Mouse (Mus musculus) bone marrow macrophage, adult 2 months (primary cell): ENCODE data around the gene Syce1. TPM values are rescaled to one million over a fixed set of nuclear protein-coding genes. Genes with fewer than 3 reads are reported as not detected.
"Not testable (repeated sequence)": the region's sequence is repeated elsewhere in the genome, so short reads cannot be mapped to it uniquely, and the experiment has no call there.

Experiments used
- H3K27ac ChIP-seq: 2 replicates; pipeline ENCODE4 v1.5.1; 2012; ENCODE audit warnings: low read depth, low read length; ENCODE audit not compliant: insufficient read depth
- H3K4me1 ChIP-seq: 2 replicates; pipeline ENCODE4 v1.6.1; 2012; ENCODE audit warnings: low read length; ENCODE audit not compliant: control insufficient read depth, insufficient read depth
- H3K4me3 ChIP-seq: 2 replicates; pipeline ENCODE4 v1.5.1; 2012; ENCODE audit warnings: mild to moderate bottlenecking, low read length, moderate library complexity; ENCODE audit not compliant: insufficient read depth
- CTCF ChIP-seq: IDR thresholded peaks from 2 replicates; pipeline ENCODE4 v1.5.1; 2012; ENCODE audit warnings: low read depth, mild to moderate bottlenecking, low read length, moderate library complexity
- POLR2A ChIP-seq: IDR thresholded peaks from 2 replicates; pipeline ENCODE4 v1.6.1; 2012; ENCODE audit warnings: mild to moderate bottlenecking, low read depth, low read length, borderline replicate concordance
- polyA plus RNA-seq: library from polyadenylated mRNA; stranded (reverse); fragments of >200 nt; gene quantifications from 2 replicates; pipeline ENCODE4 v1.2.4, GENCODE M21; 2012; ENCODE audit not compliant: missing spikeins, insufficient read depth, insufficient read length

Gene Syce1
- polyA plus RNA-seq, 1 experiment: not detected

DNA sequence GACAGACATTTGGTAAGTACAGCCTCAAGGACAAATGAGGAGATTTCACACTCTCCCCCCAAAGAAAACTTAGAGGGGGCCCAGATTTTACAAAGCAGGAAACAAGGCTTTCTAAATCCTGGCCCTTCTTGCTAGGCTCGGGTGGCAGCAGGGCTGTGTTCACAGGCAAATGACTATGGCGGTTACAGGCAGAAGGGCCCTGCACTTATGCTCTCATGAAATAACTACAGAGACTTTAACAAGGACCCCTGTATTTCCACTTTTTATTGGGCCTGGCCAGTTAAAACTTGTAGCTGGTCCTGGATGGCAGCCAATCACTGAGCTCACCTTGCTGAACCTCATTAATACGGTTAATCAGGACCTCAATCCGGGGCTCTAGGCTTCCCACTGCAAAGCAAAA lies 7.1 kb downstream of the Syce1 start:
- Histone ChIP-seq H3K4me3 (no peak overlapping the region), H3K27ac (no peak overlapping the region), H3K4me1 (no peaks in the 10 kb centered on the region)
- no peak for TF ChIP-seq POLR2A
- TF ChIP-seq CTCF: no peak

DNA sequence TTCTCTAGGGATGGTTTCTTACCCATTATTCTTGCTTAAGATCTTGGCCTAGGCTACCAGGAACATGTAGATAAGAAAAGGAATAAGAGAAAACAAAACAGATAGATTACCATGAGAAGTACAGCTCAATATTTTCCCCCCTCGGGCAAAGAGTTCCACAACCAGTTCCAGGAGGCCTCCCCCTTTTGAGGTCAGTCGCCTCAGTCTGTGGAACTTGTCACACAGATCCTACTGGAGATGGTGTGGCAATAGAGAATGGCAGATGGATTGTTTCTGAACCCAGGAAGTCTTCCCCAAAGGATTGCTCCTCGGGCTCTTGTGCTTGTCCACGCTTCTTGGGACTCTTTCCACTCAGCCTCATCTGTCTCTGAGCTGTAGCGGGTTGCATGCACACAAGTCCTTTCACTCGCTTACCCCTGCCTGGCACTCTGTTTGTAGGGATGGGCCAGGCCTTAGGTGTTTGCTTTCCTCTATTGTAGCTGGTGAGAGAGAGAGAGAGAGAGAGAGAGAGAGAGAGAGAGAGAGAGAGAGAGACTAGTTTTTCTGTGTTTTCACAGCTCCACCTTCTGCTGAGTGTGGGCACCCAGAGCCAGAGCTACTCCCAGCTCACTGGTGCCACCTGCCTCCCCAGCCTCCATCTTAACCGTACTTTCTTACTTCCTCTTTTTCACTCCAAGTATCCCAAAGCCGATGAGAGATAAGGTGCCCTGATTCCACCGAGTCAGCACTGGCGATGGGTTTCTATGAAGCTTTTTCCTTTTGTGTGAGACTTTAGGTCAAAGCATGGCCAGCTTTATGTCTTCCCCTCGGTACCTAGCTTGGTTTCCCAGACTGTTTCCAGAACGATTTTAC lies 21.5 kb downstream of the Syce1 start:
- no peak overlapping the region for H3K27ac ChIP-seq
- no peaks in the 10 kb centered on the region for H3K4me1 ChIP-seq
- H3K4me3 ChIP-seq: no peak overlapping the region
- TF ChIP-seq POLR2A (no peak), CTCF (no peak)

DNA sequence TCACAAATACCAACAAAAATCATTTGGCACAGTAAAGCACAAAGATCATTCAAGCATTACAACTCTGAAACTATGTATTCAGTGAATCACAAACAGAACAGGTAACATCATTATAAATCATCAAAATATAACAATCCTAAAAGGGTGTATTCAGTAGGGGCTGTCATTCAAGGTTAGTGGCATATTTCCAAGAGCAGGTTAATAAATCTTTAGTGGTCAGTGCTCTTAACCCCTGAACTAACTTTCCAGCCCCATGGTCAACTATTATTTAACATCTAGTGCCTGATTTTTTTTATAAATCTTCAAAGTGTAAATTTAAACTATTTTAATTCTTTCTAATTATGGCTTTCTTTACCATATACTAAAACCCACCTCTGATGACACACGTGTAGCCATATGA lies 22.3 kb downstream of the Syce1 start:
- H3K4me1 ChIP-seq, H3K4me3 ChIP-seq: not testable (repeated sequence)

DNA sequence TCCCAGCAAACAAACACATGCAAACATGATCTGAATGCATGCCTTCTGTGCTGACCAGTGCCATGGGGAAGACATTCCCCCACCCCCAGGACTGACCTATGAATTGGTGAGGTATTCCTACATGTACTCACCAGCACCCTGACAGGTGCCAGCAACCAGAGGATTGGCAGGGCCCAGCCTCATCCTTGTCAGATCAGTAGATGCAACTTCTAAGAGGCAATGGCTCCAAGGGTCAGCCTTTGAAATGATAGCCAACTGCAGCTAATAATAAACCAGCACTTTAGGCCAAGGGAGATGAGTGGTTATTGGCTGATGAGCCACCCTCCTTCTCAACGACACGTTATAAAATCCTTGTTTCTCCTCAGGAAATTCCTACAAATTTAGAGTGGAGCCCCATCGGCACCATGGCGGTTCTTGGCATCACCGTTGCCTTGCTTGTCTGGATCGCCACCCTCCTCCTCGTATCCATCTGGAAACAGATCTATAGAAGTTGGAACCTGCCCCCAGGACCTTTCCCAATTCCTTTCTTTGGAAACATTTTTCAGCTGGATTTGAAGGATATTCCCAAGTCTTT lies 24.1 kb downstream of the Syce1 start, which contains the start of gene Cyp2e1:
Gene Cyp2e1, plus strand, starts transcription at position 293 of the 574 bp plus-strand sequence.
- H3K4me1 ChIP-seq: no peaks in the 10 kb centered on the region

More for the DNA sequence above, 22.3 kb downstream of the Syce1 start:
- H3K27ac ChIP-seq: not testable (repeated sequence)

DNA sequence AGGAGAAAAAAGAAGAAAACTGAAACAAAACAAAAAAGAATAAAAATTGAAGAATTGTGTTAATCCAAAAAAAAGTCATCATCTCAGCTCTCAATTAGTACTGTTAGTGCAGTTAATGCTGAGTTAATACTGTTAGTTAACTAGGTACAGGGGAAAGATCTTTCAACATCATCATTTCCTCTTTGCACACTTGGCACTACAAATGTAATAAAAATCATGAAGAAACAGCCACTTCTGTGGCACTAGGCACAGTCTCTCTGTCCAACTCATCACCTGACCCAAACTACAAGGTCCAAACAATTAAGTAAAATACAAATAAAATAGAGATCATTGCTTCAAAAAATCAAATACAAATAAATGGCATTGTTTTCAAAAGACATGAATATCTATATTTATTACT lies 27.0 kb downstream of the Syce1 start:
- TF ChIP-seq POLR2A: no peak
- no peak for TF ChIP-seq CTCF
- no peaks in the 10 kb centered on the region for H3K4me1 ChIP-seq
- H3K27ac ChIP-seq: no peak overlapping the region
- no peak overlapping the region for H3K4me3 ChIP-seq

More for the DNA sequence above, 24.1 kb downstream of the Syce1 start, which contains the start of gene Cyp2e1:
- H3K4me3 ChIP-seq: no peak within 1 kb of the TSS
- TF ChIP-seq POLR2A (no peak), CTCF (no peak)
- no peak within 1 kb of the TSS for H3K27ac ChIP-seq

DNA sequence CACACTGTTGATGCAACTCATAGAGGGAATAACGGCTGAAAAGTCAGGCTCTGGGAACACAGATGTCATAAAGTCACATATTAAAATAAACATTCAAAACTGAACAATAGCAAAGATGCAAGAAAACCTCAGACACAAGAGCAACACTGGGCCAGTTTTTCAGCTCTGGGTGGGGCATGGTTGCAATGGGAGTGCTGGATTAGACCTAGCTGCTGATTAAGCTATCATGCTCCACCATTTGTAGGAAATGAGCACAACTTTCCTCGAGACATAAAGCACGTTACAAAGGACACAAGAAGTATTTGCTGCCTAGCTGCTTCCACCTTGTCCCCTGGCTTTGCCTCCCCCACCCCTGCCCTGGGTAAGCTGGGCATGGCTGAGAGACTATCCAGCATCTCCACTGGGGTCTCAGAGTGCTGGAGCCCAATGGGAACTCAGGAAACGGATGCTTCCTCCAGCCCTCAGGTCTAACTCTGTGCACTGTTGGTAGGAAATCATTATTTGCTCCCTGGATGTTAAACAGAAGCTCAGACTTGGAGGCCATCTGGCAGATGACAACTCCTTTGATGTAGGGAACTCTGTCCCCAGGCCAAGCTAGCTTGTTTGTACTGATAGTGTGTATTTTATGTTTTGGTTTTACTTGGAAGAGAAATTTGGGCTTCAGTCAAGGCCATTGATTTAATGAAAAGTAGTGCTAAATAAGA lies 31.3 kb downstream of the Syce1 start:
- no peak overlapping the region for H3K4me3 ChIP-seq
- H3K4me1 ChIP-seq: no peaks in the 10 kb centered on the region
- no peak overlapping the region for H3K27ac ChIP-seq
- no peak for TF ChIP-seq POLR2A
- TF ChIP-seq CTCF: no peak

DNA sequence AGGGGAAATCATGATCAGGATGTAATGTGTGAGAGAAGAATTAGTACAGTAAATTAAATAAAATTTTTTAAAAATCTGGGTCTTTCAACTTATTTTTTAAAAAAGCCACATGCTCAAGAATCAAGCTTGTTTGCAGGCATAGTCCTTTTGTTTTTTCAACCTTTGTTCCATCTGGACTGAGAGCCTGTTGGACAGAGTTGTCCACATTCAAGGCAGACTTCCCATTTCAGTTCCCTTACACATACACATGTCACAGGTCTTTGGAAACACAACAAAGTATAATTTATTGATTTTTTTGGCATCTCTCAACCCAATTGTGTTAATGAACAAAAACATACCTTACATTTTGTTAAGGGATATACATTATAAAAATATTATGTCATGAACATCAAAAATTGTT lies 33.1 kb downstream of the Syce1 start:
- H3K4me1 ChIP-seq: no peaks in the 10 kb centered on the region
- TF ChIP-seq CTCF (no peak), POLR2A (no peak)
- no peak overlapping the region for H3K4me3 ChIP-seq
- no peak overlapping the region for H3K27ac ChIP-seq

DNA sequence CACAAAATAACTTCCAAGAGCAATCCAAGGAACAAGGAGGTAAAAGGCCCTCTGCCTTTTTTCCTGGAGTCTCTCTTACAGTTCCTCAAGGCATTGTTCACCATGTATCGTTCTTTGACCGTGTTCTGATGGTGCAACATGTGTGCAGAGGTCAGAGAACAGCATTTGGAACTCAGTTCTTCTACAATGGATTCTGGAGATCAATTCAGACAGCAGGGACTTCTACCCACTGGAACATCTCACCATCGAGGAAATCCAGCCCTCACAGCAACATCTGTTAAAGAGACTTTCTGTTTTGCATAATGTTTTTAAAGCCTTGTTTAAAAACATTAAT lies 38.9 kb downstream of the Syce1 start:
- H3K4me3 ChIP-seq: no peak overlapping the region
- no peak for TF ChIP-seq CTCF
- no peak for TF ChIP-seq POLR2A
- H3K27ac ChIP-seq: no peak overlapping the region
- H3K4me1 ChIP-seq: no peaks in the 10 kb centered on the region

DNA sequence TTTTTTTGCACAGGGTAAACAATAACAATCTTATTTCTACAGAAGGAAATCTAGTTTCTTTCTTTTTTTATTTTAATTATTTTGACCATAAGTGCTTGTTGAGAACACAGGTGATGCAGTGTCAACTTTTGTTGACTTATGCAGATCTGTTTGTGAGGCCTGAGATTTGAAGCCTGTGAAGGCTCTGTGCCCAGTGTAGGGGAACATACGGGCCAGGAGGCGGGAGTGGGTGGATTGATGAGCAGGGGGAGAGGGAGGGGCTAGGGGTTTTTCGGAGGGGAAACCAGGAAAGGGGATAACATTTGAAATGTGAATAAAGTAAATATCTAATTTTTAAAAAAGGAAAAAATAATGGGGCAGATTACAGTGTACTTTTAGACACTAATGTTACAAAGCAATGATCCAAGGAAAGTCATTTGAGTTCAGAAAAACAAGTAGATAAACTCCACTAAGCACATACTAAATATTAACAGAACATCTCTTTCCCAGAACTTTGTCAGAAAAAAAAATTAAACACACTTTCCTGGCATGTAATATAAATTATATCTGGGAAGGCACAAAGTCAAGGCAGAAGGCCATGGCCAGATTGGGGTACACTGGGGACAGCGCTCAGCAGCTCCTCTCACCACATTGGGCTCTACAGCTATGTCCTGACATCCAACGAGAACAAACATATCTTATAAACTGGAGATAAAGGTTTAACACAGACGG lies 39.4 kb downstream of the Syce1 start:
- Histone ChIP-seq H3K27ac (no peak overlapping the region), H3K4me1 (no peaks in the 10 kb centered on the region), H3K4me3 (no peak overlapping the region)
- no peak for TF ChIP-seq POLR2A
- TF ChIP-seq CTCF: no peak

DNA sequence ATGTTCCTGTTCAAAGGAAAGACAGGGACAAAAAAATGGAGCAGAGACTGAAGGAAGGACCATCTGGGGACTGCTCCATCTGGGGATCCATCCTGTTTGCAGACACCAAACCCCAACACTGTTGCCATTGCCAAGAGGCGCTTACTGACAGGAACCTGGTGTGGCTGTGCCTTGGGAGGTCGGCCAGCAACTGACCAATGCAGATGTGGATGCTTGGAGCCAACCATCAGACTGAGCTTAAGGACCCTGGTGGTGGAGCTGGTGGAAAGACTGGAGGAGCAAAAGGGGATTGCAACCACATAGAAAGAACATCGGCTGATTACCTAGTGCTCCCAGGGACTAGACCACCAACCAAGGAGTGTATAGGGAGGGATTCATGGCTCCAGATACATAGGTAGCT lies 40.2 kb downstream of the Syce1 start:
- H3K4me3 ChIP-seq: no peak overlapping the region
- H3K4me1 ChIP-seq: no peaks in the 10 kb centered on the region
- H3K27ac ChIP-seq: no peak overlapping the region
- TF ChIP-seq CTCF (no peak), POLR2A (no peak)

DNA sequence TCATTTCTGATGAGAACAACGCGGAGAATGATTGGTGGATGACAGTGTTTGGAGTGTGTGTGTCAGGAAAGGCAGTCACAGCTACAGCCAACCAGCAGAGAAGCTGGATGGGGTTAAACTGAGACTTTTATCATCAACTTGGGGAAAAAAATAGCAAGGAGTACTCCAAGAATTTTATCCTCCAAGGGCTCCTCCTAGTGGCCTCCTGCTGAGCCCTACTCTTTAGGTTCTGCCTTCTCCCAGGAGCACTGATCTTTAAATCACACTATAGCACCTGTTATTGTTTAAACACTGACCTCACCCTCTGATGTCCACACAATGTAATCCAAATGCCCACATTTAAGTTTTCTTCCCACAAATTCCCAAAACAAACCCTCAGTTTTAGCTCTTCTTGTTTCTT lies 54.5 kb downstream of the Syce1 start:
- no peak for TF ChIP-seq CTCF
- TF ChIP-seq POLR2A: no peak
- Histone ChIP-seq H3K4me3 (no peak overlapping the region), H3K4me1 (no peaks in the 10 kb centered on the region), H3K27ac (no peak overlapping the region)

Other genes with a start within 250 kb of the Syce1 start
- gene Olfr538, start 220.0 kb downstream of the Syce1 start, polyA plus RNA-seq: not detected in 2 replicates
- gene Olfr46, start 186.6 kb downstream of the Syce1 start, polyA plus RNA-seq: not detected in 2 replicates
- not detected in 2 replicates for gene Olfr61, start 158.9 kb downstream of the Syce1 start, polyA plus RNA-seq
- gene Olfr53, start 141.4 kb downstream of the Syce1 start, polyA plus RNA-seq: not detected in 2 replicates
- gene Olfr539, start 127.9 kb downstream of the Syce1 start, polyA plus RNA-seq: 0.05 TPM in 1 of 2 replicates, not detected in the other
- not detected in 2 replicates for gene Olfr45, start 105.9 kb downstream of the Syce1 start, polyA plus RNA-seq
- gene Olfr541, start 90.6 kb downstream of the Syce1 start, polyA plus RNA-seq: not detected in 2 replicates
- gene Cyp2e1, start 24.1 kb downstream of the Syce1 start, polyA plus RNA-seq: not detected in 2 replicates
- gene Zfp941, start 34.3 kb upstream of the Syce1 start, polyA plus RNA-seq: 0.19 and 0.20 TPM in 2 replicates
- gene Urah, start 47.2 kb upstream of the Syce1 start, polyA plus RNA-seq: not detected in 2 replicates
- gene Scgb1c1, start 57.7 kb upstream of the Syce1 start, polyA plus RNA-seq: not detected in 2 replicates
- gene Odf3, start 60.0 kb upstream of the Syce1 start, polyA plus RNA-seq: not detected in 2 replicates
- gene Gm45785, start 68.5 kb upstream of the Syce1 start, polyA plus RNA-seq: not detected in 2 replicates
- 58.2 and 61.2 TPM in 2 replicates for gene Ric8a, start 69.1 kb upstream of the Syce1 start, polyA plus RNA-seq
- 21.1 and 29.7 TPM in 2 replicates for gene Bet1l, start 69.7 kb upstream of the Syce1 start, polyA plus RNA-seq
- 120 and 121 TPM in 2 replicates for gene Psmd13, start 94.1 kb upstream of the Syce1 start, polyA plus RNA-seq
- 16.2 and 20.1 TPM in 2 replicates for gene Sirt3, start 94.5 kb upstream of the Syce1 start, polyA plus RNA-seq
- 2.2 TPM in 1 of 2 replicates, not detected in the other for gene Cox8b, start 112.6 kb upstream of the Syce1 start, polyA plus RNA-seq
- not detected in 2 replicates for gene Nlrp6, start 133.1 kb upstream of the Syce1 start, polyA plus RNA-seq
- 11.5 and 13.8 TPM in 2 replicates for gene Pgghg, start 153.5 kb upstream of the Syce1 start, polyA plus RNA-seq
- gene Ifitm5, start 162.4 kb upstream of the Syce1 start, polyA plus RNA-seq: 1.8 and 1.9 TPM in 2 replicates
- 1.2 and 8.8 TPM in 2 replicates for gene Gm45717, start 168.1 kb upstream of the Syce1 start, polyA plus RNA-seq
- 1,477 and 1,645 TPM in 2 replicates for gene Ifitm2, start 168.1 kb upstream of the Syce1 start, polyA plus RNA-seq
- gene Ifitm1, start 179.4 kb upstream of the Syce1 start, polyA plus RNA-seq: 31.2 and 38.0 TPM in 2 replicates
- 1,636 and 1,773 TPM in 2 replicates for gene Ifitm3, start 222.9 kb upstream of the Syce1 start, polyA plus RNA-seq
- gene Ifitm6, start 230.1 kb upstream of the Syce1 start, polyA plus RNA-seq: 31.9 and 45.4 TPM in 2 replicates
- not detected in 2 replicates for gene Gm17387, start 241.3 kb upstream of the Syce1 start, polyA plus RNA-seq